Comparison of ENCODE assay signal across 8 mouse cellular contexts in genomic region chr8:4493686-4494440, GRCm38 (mm10). TPM values are rescaled to one million over a fixed set of nuclear protein-coding genes. Genes with fewer than 3 reads are reported as not detected.
DNase-seq lines count a peak whose midpoint lies in the region; ATAC-seq and TF ChIP-seq lines count a peak whose summit lies in the region.

No protein-coding gene starts in this region.

- no peak for TF ChIP-seq CTCF in cortical plate, adult 2 months (IDR thresholded peaks at IDR 0.05; ENCODE audit: extremely low read depth, insufficient read depth, low read length)
- no peak for TF ChIP-seq CTCF in intestine, postnatal 0 days (IDR thresholded peaks at IDR 0.05; ENCODE audit: low read depth)

- peak overlapping the region; percentile 83 for H3K27ac ChIP-seq in cortical plate, adult 2 months (ENCODE audit: insufficient read depth, low read length)
- peak overlapping the region; percentile 50 for H3K27ac ChIP-seq in intestine, postnatal 0 days (ENCODE audit: low read depth, low read length)

- H3K9me3 ChIP-seq in intestine, postnatal 0 days (ENCODE audit: control insufficient read depth), result no peaks in the 10 kb centered on the region

- peak overlapping the region; percentile 80 for H3K4me2 ChIP-seq in intestine, postnatal 0 days (replicated peaks; ENCODE audit: low read depth)

- WGBS in intestine, postnatal 0 days, result 18% methylated on average over 21 of the region's 21 CpGs

- peak; percentile 64 to 87 for DNase-seq in adrenal gland, adult (ENCODE audit: inconsistent age in 2 of 2, low spot score in 1 of 2)
- DNase-seq in adrenal gland, postnatal 4 days (ENCODE audit: low spot score in 2 of 2), result no peak
- DNase-seq in heart, adult 11 months, result peak; percentile 98
- DNase-seq in left cerebral cortex, postnatal 4 days, result peak; percentile 45
- DNase-seq in mesoderm, embryonic 11.5 days (ENCODE audit: low read depth, low spot score), result peak; percentile 62
- peak; percentile 15 to 39 for DNase-seq in spleen, postnatal 10 days (ENCODE audit: low spot score in 2 of 2)

- H3K4me1 ChIP-seq in cortical plate, adult 2 months (ENCODE audit: control insufficient read depth, insufficient read depth, low read length), result peaks cover 7% of the 10 kb centered on the region; the same call in 1 of the 2 replicates
- H3K4me1 ChIP-seq in intestine, postnatal 0 days (replicated peaks; ENCODE audit: control insufficient read depth, insufficient read depth, low read length), result no peaks in the 10 kb centered on the region

- no peaks in the 10 kb centered on the region for H3K36me3 ChIP-seq in intestine, postnatal 0 days (ENCODE audit: control insufficient read depth, insufficient read depth)

- ATAC-seq in intestine, postnatal 0 days, result peak; percentile 37

- peak overlapping the region; percentile 68 for H3K4me3 ChIP-seq in cortical plate, adult 2 months (ENCODE audit: insufficient read depth, low read length)
- H3K4me3 ChIP-seq in intestine, postnatal 0 days (ENCODE audit: low read depth, low read length), result peak overlapping the region; percentile 58

- peak overlapping the region; percentile 42; the same call in 1 of the 2 replicates for H3K9ac ChIP-seq in intestine, postnatal 0 days (ENCODE audit: low read depth, low read length)

- no peaks in the 10 kb centered on the region for H3K27me3 ChIP-seq in intestine, postnatal 0 days (replicated peaks; ENCODE audit: control insufficient read depth, insufficient read depth, low read length)

- intact Hi-C loops in left cerebral cortex, postnatal 4 days (cut with DNase I), result no loop called here

- TF ChIP-seq POLR2A in cortical plate, adult 2 months (IDR thresholded peaks at IDR 0.05; ENCODE audit: extremely low read depth, insufficient read depth, low read length), result no peak

RNA-seq across cellular contexts. Expression of gene Cers4, which starts 1.0 kb away (rescaled TPM):
- 10 to 100 TPM; 22.6 to 25.7 TPM for total RNA-seq in adrenal gland, postnatal 4 days (2021)
- polyA plus RNA-seq in cortical plate, adult 2 months (2012; rRNA removed), result 56.0 and 62.6 TPM in 2 replicates
- 8.6 and 12.7 TPM in 2 replicates for polyA plus RNA-seq in intestine, postnatal 0 days (2015; fragmentation: Nextera tagmentation; extraction: Ambion mirVana)
- total RNA-seq in left cerebral cortex, postnatal 4 days (2021), result 10 to 100 TPM; 60.7 to 67.5 TPM

Comparison
In these comparisons a context has a peak if more than half of its experiments do, and no peak if none do; other contexts are left out.
1. DNase-seq: peak in adrenal gland, adult (2 of 2), heart, adult 11 months (single experiment), left cerebral cortex, postnatal 4 days (single experiment), mesoderm, embryonic 11.5 days (single experiment) and spleen, postnatal 10 days (2 of 2); none in adrenal gland, postnatal 4 days (0 of 2).